Mouse (Mus musculus): ENCODE measurements around the gene RPS10-NUDT3. TPM values are rescaled to one million over a fixed set of nuclear protein-coding genes. Genes with fewer than 3 reads are reported as not detected.

Gene RPS10-NUDT3
- polyA plus RNA-seq, 1 experiment from 2014 or later, result not detected

DNA sequence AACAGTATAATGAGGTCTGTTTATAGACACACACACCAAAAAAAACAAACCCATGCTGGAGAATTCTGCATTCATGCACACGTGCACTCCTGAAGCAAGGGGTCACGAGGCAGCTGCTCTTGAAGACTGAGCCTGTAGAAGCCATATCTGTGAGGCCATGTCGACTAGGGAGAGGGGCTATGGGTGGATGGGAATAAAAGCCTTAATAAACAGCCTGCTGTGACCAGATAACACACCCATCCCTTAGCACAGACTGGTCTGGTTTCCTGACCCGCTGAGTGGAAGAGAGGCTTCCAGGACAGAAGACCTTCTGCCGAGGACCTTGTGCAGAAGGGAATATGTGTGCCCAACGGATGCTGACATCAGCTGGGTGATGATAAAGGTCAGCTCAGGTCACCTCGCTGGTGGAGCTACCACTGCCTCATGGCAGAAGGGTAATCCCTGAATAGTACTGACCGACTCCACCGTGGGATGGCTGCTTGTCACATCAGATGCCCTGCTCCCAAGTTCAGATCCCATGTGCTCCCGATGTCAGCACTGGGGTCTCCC lies 61.2 kb downstream of the RPS10-NUDT3 start:
- no peak for ATAC-seq (ENCODE audit: low read depth)
- H3K4me3 ChIP-seq (ENCODE audit: low read length), result no peak overlapping the region
- no peaks in the 10 kb centered on the region for H3K9me3 ChIP-seq (ENCODE audit: control insufficient read depth, low read length)
- no peak overlapping the region for H3K9ac ChIP-seq (ENCODE audit: low read length)
- no peaks in the 10 kb centered on the region for H3K27me3 ChIP-seq (ENCODE audit: control insufficient read depth, insufficient read depth, low read depth, low read length)
- H3K27ac ChIP-seq (ENCODE audit: low read length), result peak overlapping the region; percentile 27; the same call in 1 of the 2 replicates
- peaks cover 4% of the 10 kb centered on the region; the same call in 1 of the 2 replicates for H3K36me3 ChIP-seq (ENCODE audit: control insufficient read depth, insufficient read depth, low read length)
- H3K4me1 ChIP-seq (replicated peaks; ENCODE audit: control insufficient read depth, insufficient read depth, low read length), result peaks cover 13% of the 10 kb centered on the region
- WGBS, result 79% methylated on average over 10 of the region's 10 CpGs
- H3K4me2 ChIP-seq (ENCODE audit: low read depth, low read length), result no peak overlapping the region

- Histone ChIP-seq H3K9me3 (ENCODE audit: control insufficient read depth, low read length) (no peaks in the 10 kb centered on the region), H3K9ac (ENCODE audit: low read length) (no peak overlapping the region), H3K36me3 (ENCODE audit: control insufficient read depth, insufficient read depth, low read length) (no peaks in the 10 kb centered on the region), H3K27me3 (ENCODE audit: control insufficient read depth, insufficient read depth, low read depth, low read length) (no peaks in the 10 kb centered on the region), H3K4me3 (ENCODE audit: low read length) (no peak overlapping the region), H3K4me2 (ENCODE audit: low read depth, low read length) (no peak overlapping the region), H3K27ac (ENCODE audit: low read length) (no peak overlapping the region), H3K4me1 (replicated peaks; ENCODE audit: control insufficient read depth, insufficient read depth, low read length) (peaks cover 12% of the 10 kb centered on the region)
- ATAC-seq (ENCODE audit: low read depth), result no peak
- 68% methylated on average over 8 of the region's 8 CpGs for WGBS
These were observed 63.7 kb downstream of the RPS10-NUDT3 start for GRCm38 (mm10) chr17:27571315-27571714.

- no peak for ATAC-seq (ENCODE audit: low read depth)
- no peaks in the 10 kb centered on the region for H3K36me3 ChIP-seq (ENCODE audit: control insufficient read depth, insufficient read depth, low read length)
- H3K4me1 ChIP-seq (replicated peaks; ENCODE audit: control insufficient read depth, insufficient read depth, low read length), result peaks cover 9% of the 10 kb centered on the region
- no peak overlapping the region for H3K4me2 ChIP-seq (ENCODE audit: low read depth, low read length)
- H3K27ac ChIP-seq (ENCODE audit: low read length), result no peak overlapping the region
- 87% methylated on average over 5 of the region's 5 CpGs for WGBS
- H3K27me3 ChIP-seq (ENCODE audit: control insufficient read depth, insufficient read depth, low read depth, low read length), result no peaks in the 10 kb centered on the region
- no peak overlapping the region for H3K4me3 ChIP-seq (ENCODE audit: low read length)
- H3K9ac ChIP-seq (ENCODE audit: low read length), result no peak overlapping the region
- H3K9me3 ChIP-seq (ENCODE audit: control insufficient read depth, low read length), result no peaks in the 10 kb centered on the region
These were observed 66.8 kb downstream of the RPS10-NUDT3 start for GRCm38 (mm10) chr17:27568228-27568627.

DNA sequence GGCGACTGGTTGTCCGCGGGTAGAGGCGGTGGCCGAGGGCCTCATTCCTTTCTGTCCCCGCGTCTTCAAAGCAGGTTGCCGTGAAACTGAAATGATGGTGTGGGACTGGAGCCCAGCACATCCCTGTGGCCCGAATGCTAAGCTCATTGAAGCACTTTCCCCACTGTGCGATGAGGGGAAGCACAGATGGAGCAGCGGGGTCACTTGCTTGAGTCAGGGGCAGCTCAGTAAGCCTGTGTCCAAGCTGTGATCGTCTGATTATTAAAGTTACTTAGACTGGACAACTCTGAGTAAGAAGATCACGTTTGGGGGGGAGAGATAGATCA lies 69.1 kb downstream of the RPS10-NUDT3 start:
- Histone ChIP-seq H3K27ac (ENCODE audit: low read length) (no peak overlapping the region), H3K4me3 (ENCODE audit: low read length) (peak overlapping the region; percentile 74), H3K4me2 (ENCODE audit: low read depth, low read length) (peak overlapping the region; percentile 97), H3K4me1 (replicated peaks; ENCODE audit: control insufficient read depth, insufficient read depth, low read length) (peaks cover 14% of the 10 kb centered on the region), H3K36me3 (ENCODE audit: control insufficient read depth, insufficient read depth, low read length) (0 out of 2 replicates have a peak, but pooled peaks cover 3% of the 10 kb centered on the region), H3K27me3 (ENCODE audit: control insufficient read depth, insufficient read depth, low read depth, low read length) (no peaks in the 10 kb centered on the region), H3K9ac (ENCODE audit: low read length) (peak overlapping the region; percentile 79), H3K9me3 (ENCODE audit: control insufficient read depth, low read length) (no peaks in the 10 kb centered on the region)
- peak; percentile 36; the same call in 1 of the 2 replicates for ATAC-seq (ENCODE audit: low read depth)
- 0% methylated on average over 13 of the region's 13 CpGs for WGBS

DNA sequence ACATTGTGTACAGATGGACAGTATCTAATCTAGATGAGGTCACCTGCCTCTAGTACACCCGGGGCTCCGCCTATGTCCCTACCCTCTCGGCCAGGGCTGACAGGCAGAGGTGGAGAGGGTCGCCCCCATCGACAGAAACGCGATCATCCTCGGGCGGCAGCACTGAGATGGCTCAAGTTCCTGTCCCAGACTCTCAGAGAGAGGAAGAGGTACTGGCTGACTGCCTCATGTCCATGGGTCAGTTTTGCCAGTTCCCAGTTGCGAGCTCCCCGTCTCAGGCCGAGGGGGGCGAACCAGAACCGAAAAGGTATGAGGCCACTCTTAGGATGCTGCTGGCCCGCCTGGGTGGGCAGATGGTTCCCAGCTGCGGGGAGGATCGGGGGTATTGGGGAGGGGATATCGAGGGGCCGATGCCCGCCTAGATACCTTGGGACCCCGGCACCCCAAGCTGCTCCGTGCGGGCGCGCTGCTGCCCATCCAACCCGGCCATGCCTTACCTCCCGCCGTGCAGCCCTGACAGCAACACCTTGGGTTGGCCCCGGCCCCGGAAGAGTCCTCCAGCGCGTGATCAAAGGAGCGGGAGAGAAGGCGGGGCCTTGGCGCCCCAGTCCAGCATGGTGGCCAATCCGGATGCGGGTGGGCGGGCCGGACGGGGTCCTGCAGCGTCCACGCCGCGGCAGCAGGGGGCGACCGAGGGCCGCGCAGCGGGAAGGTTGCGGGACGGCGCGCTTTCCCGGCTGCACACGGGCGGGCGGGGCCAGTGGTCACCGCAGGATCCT lies 69.7 kb downstream of the RPS10-NUDT3 start, which contains the start of gene AI413582:
AI413582 (minus strand) TSS at position 594 of the 779 bp plus-strand sequence.
- Histone ChIP-seq H3K27me3 (ENCODE audit: control insufficient read depth, insufficient read depth, low read depth, low read length) (no peaks in the 10 kb centered on the region), H3K4me1 (replicated peaks; ENCODE audit: control insufficient read depth, insufficient read depth, low read length) (peaks cover 14% of the 10 kb centered on the region), H3K27ac (ENCODE audit: low read length) (peak within 1 kb of the TSS; percentile 28; the same call in 1 of the 2 replicates), H3K4me2 (ENCODE audit: low read depth, low read length) (peak within 1 kb of the TSS; percentile 97), H3K36me3 (ENCODE audit: control insufficient read depth, insufficient read depth, low read length) (0 out of 2 replicates have a peak, but pooled peaks cover 3% of the 10 kb centered on the region), H3K9ac (ENCODE audit: low read length) (peak within 1 kb of the TSS; percentile 79), H3K4me3 (ENCODE audit: low read length) (peak within 1 kb of the TSS; percentile 74), H3K9me3 (ENCODE audit: control insufficient read depth, low read length) (no peaks in the 10 kb centered on the region)
- peak; percentile 94 for ATAC-seq (ENCODE audit: low read depth)
- WGBS, result under 1% methylated on average over 54 of the region's 58 CpGs

- H3K4me2 ChIP-seq (ENCODE audit: low read depth, low read length), result peak overlapping the region; percentile 97
- no peak overlapping the region for H3K27ac ChIP-seq (ENCODE audit: low read length)
- H3K9me3 ChIP-seq (ENCODE audit: control insufficient read depth, low read length), result no peaks in the 10 kb centered on the region
- no peaks in the 10 kb centered on the region for H3K27me3 ChIP-seq (ENCODE audit: control insufficient read depth, insufficient read depth, low read depth, low read length)
- peak overlapping the region; percentile 79; the same call in 1 of the 2 replicates for H3K9ac ChIP-seq (ENCODE audit: low read length)
- peak overlapping the region; percentile 74 for H3K4me3 ChIP-seq (ENCODE audit: low read length)
- 14% methylated on average over 20 of the region's 20 CpGs for WGBS
- peaks cover 14% of the 10 kb centered on the region for H3K4me1 ChIP-seq (replicated peaks; ENCODE audit: control insufficient read depth, insufficient read depth, low read length)
- no peak for ATAC-seq (ENCODE audit: low read depth)
- 0 out of 2 replicates have a peak, but pooled peaks cover 3% of the 10 kb centered on the region for H3K36me3 ChIP-seq (ENCODE audit: control insufficient read depth, insufficient read depth, low read length)
These were observed 70.4 kb downstream of the RPS10-NUDT3 start for GRCm38 (mm10) chr17:27564391-27565162.

DNA sequence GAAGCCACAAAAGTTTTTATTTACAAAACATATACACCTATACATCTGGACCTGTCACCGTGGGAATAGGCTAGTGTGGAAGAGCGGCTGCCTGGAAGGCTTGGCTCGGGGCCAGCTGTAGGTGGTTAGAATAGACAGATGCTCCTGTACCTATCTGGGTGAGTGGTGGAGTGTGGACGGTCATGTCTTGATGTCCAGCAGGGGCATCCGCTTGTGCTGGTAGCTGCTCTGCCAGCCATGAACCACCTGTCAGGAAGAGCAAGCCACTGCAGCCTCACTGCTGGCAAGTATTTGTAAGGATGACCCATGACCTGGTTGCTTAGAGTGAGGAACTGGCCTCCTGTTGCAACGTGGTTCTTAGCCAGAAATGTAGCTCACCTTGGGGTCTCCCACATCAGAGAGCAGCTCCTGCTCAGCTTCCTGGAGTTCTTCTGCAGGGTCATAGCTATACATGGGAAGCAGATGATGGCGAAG lies 71.2 kb downstream of the RPS10-NUDT3 start:
- no peak overlapping the region for H3K27ac ChIP-seq (ENCODE audit: low read length)
- H3K4me3 ChIP-seq (ENCODE audit: low read length), result no peak overlapping the region
- H3K36me3 ChIP-seq (ENCODE audit: control insufficient read depth, insufficient read depth, low read length), result 0 out of 2 replicates have a peak, but pooled peaks cover 3% of the 10 kb centered on the region
- 50% methylated on average over 7 of the region's 7 CpGs for WGBS
- H3K4me1 ChIP-seq (replicated peaks; ENCODE audit: control insufficient read depth, insufficient read depth, low read length), result peaks cover 17% of the 10 kb centered on the region
- H3K4me2 ChIP-seq (ENCODE audit: low read depth, low read length), result no peak overlapping the region
- no peak for ATAC-seq (ENCODE audit: low read depth)
- H3K27me3 ChIP-seq (ENCODE audit: control insufficient read depth, insufficient read depth, low read depth, low read length), result no peaks in the 10 kb centered on the region
- H3K9ac ChIP-seq (ENCODE audit: low read length), result no peak overlapping the region
- no peaks in the 10 kb centered on the region for H3K9me3 ChIP-seq (ENCODE audit: control insufficient read depth, low read length)

GRCm38 (mm10) chr17:27561809-27562526 lies 73.1 kb downstream of the RPS10-NUDT3 start:
- no peak overlapping the region for H3K9ac ChIP-seq (ENCODE audit: low read length)

More at GRCm38 (mm10) chr17:27561809-27562526, 73.1 kb downstream of the RPS10-NUDT3 start:
- no peak for ATAC-seq (ENCODE audit: low read depth)
- WGBS, result 65% methylated on average over 9 of the region's 11 CpGs
- 0 out of 2 replicates have a peak, but pooled peaks cover 3% of the 10 kb centered on the region for H3K36me3 ChIP-seq (ENCODE audit: control insufficient read depth, insufficient read depth, low read length)
- H3K4me1 ChIP-seq (replicated peaks; ENCODE audit: control insufficient read depth, insufficient read depth, low read length), result peaks cover 28% of the 10 kb centered on the region
- H3K9me3 ChIP-seq (ENCODE audit: control insufficient read depth, low read length), result no peaks in the 10 kb centered on the region
- no peak overlapping the region for H3K4me3 ChIP-seq (ENCODE audit: low read length)
- H3K4me2 ChIP-seq (ENCODE audit: low read depth, low read length), result no peak overlapping the region
- no peaks in the 10 kb centered on the region; the same call in 1 of the 2 replicates for H3K27me3 ChIP-seq (ENCODE audit: control insufficient read depth, insufficient read depth, low read depth, low read length)
- no peak overlapping the region for H3K27ac ChIP-seq (ENCODE audit: low read length)
